Mouse (Mus musculus) T-helper 2 cell (primary cell): ENCODE data around the gene Il27.
"Not testable (repeated sequence)": the region's sequence is repeated elsewhere in the genome, so short reads cannot be mapped to it uniquely, and the experiment has no call there.

Experiments used
- in situ Hi-C: fragments of 300-600 bp; cut with MboI, MseI; formaldehyde crosslinking; loops from one replicate; pipeline ENCODE4 v1.15.1; 2025; ENCODE audit warnings: high pct_unique_total_duplicates

Gene Il27

DNA sequence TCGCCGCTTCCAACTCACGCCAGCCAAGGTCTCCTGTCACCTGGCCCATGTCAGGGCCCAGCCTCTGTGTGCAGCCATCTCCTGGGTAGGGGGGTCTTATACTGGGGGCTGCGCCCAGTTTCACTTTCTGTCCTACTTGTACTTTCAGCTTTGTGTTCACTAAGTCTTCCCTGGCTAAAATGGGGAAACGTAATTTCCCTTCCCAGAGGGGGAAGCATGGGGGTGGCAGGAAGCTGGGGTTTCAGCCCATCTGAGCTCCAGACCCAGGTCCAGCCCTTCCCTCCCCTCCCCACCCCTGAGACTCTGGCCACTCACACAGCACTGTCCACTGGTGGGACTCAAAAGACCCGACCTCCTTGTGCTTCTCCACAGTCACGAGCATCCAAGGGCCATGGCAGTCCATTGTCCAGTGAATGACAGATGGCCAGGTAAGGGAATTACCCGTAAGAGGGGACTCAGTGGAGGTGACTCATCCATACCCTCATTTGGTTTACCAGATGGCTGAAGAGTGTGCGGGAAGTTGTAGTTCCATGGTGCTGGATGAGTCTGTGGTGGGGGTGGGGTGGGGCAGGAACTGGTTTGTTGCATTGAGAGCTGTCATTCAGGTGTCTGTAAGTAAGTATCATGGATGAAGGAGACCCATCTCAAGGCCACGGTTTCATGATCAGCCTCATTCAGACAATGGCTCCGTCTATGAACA is at the start of gene Il27:
Il27 (minus strand) TSS at position 80 of the 700 bp plus-strand sequence.
- in situ Hi-C loops = loop anchor here (5.0 kb wide), 1 partner anchor 42 kb away; no protein-coding TSS in a partner anchor

- in situ Hi-C loops = no loop called here
Observed at GRCm38 (mm10) chr7:126644345-126644744, 49.6 kb upstream of the Il27 start.

- in situ Hi-C loops = not testable (repeated sequence)
Observed at GRCm38 (mm10) chr7:126643244-126643617, 48.5 kb upstream of the Il27 start.

DNA sequence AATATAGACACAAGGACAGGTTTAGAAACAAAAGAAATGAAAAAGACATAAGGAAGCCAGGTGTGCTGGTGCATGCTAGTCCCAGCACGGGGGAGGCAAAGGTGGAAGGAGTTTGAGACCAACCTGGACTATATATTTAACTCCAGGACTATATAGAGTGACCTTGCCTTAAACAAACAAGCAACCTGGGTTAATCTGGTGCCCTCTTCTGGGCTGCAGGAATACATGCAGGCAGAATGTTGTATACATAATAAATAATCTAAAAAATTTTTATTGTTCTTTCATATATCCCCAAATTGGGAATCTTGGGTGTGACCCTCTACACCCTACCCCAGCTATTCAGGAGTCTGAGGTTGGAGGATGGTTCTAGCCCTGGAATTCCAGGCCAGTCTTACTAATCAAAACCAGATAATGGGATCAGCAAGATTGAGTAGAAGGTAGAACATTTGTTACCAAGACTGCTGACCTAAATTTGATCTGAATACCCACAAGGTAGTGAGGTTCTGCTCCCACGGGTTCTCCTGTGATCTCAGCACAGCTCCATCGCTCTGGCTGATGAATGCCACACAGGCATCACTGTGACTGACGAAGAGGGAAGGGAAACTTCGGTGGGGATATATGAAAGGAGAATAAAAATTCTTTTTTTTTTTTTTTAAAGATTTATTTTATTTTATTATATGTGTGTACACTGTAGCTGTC is 48.0 kb upstream of the Il27 start:
- in situ Hi-C loops = no loop called here

GRCm38 (mm10) chr7:126636733-126637520 is 42.2 kb upstream of the Il27 start:
- in situ Hi-C loops = loop anchor here (5.0 kb wide), 1 partner anchor 40 kb away; no protein-coding TSS in a partner anchor

DNA sequence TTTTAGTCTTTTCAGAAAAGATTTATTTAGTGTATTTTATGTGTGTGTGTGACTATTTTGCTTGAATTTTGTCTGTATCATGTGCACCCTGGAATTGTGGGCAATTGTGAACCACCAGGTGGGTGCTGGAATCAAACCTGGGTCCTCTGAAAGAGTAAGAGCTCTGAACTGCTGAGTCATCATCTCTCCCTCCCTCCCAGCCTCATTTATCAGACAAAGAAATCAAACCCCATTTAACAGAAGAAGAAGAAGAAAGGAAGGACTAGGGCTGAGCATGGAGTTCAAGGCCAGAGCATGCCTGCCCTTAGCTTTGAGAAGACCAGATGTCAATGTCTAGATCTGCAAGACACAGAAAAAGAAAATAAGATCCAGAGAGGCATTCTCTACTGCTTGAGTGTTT is 40.6 kb upstream of the Il27 start:
- in situ Hi-C loops = loop anchor here (5.0 kb wide), 1 partner anchor 38 kb away; no protein-coding TSS in a partner anchor

- in situ Hi-C loops = no loop called here
Observed at GRCm38 (mm10) chr7:126632478-126632877, 37.7 kb upstream of the Il27 start.

DNA sequence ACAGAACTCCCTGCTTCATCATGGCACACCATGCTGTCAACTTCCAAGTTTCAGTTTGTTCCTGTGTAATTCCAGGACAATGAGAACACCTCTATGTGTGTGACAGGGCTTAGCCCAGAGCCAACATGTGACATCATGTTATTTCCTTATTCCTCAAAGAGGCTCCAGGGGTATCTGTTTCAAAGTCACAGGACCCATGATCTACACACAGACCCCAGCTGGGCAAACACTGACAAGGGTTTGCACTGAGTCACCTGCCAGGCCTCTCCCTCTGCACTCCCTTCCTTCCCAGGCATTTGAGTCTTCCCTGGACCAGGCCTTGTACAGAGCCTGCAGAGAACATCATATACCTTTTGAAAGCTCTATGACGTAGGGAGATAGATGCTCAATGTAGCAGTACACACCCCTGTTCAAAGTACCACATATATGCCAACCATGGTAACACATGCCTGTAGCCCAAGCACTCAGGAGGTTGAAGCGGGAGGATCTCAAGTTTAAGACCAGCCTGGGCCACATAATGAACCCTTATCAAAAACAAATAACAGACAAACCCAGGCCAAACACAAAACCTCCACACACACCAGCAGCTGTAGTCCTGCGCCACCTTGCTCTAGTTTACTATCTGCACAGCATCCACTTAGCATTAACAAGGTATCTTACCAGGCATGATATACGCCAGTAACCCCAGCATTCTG is 36.2 kb upstream of the Il27 start, which contains the start of gene Nupr1:
Nupr1 (minus strand) TSS at position 38 of the 695 bp plus-strand sequence.
- in situ Hi-C loops = no loop called here

- in situ Hi-C loops = loop anchor here (5.0 kb wide), 1 partner anchor 53 kb away; no protein-coding TSS in a partner anchor
Observed at GRCm38 (mm10) chr7:126629915-126630314, 35.2 kb upstream of the Il27 start.

GRCm38 (mm10) chr7:126628111-126628510 is 33.4 kb upstream of the Il27 start:
- in situ Hi-C loops = loop anchor here (5.0 kb wide), 1 partner anchor 51 kb away; no protein-coding TSS in a partner anchor

DNA sequence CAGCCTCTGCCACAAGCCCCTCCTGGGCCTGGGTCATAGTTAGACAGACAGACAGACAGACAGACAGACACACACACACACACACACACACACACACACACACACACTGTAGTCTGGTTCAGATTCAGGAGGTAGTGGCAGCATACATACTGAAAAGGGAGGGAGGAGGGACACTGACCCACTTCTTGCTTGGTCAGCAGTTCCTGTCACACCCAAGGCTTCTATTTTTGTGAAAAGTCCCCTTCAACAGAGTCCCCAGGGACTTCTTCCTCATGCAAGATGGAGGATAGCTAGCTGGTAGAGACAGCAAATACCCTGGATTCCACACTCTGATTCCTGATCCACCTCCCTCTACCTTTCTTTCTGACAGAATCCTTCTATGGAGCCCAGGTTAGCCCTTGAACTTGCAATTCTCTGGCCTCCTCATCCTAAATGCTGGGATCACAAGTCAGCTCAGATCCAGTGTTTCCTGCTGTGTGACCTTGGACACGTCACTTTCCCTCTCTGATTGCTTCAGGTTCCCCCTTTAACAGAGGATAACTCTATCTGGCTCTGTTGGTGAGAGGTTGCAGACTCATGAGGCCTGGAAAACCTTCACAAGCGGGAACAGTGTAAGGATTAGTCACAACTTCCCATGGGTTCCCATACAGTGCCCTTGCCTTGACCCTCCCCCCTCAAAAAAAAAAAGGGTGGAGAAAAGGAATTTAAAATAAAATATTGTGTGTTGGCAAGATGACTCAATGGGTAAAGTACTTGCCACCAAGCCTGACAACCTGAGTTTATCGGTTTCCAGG is 31.3 kb upstream of the Il27 start:
- in situ Hi-C loops = loop anchor here (5.0 kb wide), 1 partner anchor 49 kb away; no protein-coding TSS in a partner anchor

GRCm38 (mm10) chr7:126625369-126625768 is 30.6 kb upstream of the Il27 start:
- in situ Hi-C loops = loop anchor here (5.0 kb wide), 1 partner anchor 48 kb away; no protein-coding TSS in a partner anchor

GRCm38 (mm10) chr7:126624774-126625173 is 30.0 kb upstream of the Il27 start:
- in situ Hi-C loops = loop anchor here (5.0 kb wide), 1 partner anchor 47 kb away; no protein-coding TSS in a partner anchor

DNA sequence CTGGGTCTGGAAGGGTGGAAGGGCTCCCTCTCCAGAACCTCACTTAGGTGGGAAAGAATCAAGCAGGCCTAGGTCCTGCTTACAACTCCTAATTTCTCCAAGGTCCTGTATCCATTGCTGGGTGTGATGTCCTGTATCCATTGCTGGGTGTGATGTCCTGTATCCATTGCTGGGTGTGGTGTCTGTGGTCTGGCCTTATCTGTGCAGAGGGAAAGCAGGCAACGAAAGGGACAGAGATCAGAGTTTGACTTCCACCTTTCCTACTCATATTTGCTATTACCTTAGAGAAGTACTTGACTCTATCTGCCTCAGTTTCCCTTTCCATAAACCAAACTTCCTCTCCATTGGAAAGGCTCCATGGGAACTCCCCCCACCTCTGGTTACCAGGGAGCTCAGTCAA is 28.6 kb upstream of the Il27 start:
- in situ Hi-C loops = no loop called here

GRCm38 (mm10) chr7:126621452-126622359 is 27.0 kb upstream of the Il27 start:
- in situ Hi-C loops = no loop called here

DNA sequence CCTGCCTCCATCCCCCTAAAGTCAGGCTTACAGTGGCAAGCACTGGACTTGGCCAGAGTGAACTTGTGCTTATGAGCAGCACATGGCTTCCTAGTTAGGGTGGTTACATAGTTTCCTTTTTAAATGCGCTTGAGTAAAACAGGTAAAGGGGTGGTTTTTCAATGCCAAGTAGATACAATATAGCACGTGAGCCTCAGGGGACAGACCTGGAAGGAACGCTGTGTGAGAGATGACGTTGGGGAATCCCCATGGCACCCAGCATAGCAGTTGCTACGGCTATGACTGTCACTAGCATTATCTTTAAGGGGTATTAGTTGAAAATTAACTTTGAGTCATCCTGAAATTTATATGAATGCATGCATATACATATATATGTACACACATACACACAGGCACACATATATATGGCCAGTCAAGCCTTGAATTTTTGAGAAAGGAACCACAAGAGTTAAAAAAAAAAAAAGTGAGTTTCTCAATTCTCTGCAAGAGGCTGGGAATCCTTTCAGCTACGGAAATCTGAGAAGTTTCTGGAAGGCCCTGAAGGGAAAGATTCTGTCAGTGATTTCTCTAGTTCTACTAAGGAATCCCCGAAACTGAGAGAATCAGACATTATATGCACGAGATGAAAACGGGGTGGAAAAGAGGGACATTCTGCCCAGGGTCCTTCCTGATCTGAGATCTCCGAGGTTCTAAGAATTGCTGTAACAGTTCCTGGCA is 25.0 kb upstream of the Il27 start:
- in situ Hi-C loops = no loop called here

DNA sequence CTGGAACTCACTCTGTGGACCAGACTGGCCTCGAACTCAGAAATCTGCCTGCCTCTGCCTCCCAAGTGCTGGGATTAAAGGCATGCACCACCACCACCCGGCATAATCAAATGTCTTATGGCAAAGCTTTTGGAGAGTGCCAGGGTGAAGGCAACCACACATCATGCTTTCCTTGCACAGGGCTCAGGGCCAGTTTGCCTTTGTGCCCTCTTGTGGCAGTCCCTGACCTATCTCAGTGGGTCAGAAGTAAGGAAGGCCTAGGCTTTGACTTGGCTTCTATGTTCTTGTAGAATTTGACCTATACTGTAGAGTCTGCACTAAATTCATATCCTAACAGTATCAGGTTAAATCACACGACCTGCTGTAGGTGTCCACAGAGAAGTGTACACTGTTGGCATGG is 22.0 kb upstream of the Il27 start:
- in situ Hi-C loops = no loop called here

- in situ Hi-C loops = no loop called here
Observed at GRCm38 (mm10) chr7:126612736-126613135, 18.0 kb upstream of the Il27 start.

DNA sequence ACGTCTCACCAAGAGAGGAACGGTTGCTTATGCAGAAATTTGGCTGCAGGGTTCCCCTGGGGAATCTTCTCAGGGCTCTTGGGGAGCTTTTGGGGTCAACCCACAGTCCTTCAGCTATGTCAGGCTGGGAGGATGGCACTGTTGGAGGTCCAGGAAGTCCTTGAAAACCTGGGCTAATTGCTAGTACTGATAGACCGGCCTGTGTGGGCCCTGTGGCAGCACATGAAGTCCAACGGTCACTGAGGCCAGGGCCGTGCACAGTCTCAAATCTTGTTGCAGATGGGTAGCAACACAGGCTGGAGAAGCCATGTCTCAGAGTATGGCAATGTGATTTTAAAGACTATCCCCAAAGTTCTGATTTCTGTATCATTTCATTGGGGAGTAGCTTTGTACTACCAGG is 13.1 kb upstream of the Il27 start:
- in situ Hi-C loops = no loop called here
